Mouse (Mus musculus) common myeloid progenitor, adult 5-6 weeks (primary cell): ENCODE measurements around the gene Bmp10. TPM values are rescaled to one million over a fixed set of nuclear protein-coding genes. Genes with fewer than 3 reads are reported as not detected.
"Not testable (repeated sequence)": the region's sequence is repeated elsewhere in the genome, so short reads cannot be mapped to it uniquely, and the experiment has no call there.

Experiments
- ATAC-seq: replicated peaks from 2 replicates; pipeline ENCODE4 v1.8.0; 2016; ENCODE audit warnings: low read depth, mild to moderate bottlenecking, moderate TSS enrichment, inconsistent platforms; ENCODE audit not compliant: poor library complexity, severe bottlenecking
- total RNA-seq: library from RNA; stranded (forward); fragments of 200-1000, 187-1606 nt; gene quantifications from 2 replicates; pipeline ENCODE4 v1.2.3, GENCODE M21; 2017

The Bmp10 gene
- total RNA-seq, 1 experiment from 2014 or later, result not detected

DNA sequence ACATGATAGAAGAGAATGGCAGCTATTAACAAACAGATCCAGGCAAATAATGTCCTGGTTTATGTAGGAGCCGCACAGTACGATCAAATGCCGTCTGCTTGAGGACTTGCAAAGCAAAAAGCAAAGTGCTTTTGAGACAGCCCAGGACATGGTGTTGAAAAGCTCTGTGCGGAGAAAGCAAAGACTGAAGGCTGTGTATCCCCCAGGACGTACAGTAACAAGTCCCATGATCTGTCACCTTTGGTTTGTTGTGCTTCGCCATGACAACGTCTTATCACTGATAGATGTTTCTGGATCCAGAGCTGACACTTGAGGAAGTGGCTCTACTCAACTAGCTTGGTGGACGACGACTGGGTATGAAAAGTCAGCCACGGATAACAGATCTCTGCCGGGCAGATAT, 14.5 kb downstream of the Bmp10 start:
- no peak for ATAC-seq

DNA sequence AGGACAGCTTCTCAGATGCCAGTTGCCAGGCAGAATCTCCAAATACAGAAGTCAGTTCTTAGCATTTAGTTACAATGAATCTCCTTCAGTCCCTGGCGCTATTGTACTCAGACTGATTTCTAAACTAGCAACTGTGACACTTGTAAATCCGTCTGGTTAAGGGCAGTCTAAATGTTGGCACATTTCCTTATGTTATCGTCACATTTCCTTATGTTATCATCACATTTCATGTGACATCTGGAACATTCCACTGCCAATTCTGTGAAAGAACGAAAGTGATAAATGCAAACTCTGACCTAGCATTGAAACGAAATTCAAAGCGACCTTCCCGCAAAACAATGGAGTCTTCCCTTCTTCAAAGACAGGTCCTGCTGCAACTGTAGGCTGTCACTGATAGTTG, 16.4 kb downstream of the Bmp10 start:
- ATAC-seq, result no peak

DNA sequence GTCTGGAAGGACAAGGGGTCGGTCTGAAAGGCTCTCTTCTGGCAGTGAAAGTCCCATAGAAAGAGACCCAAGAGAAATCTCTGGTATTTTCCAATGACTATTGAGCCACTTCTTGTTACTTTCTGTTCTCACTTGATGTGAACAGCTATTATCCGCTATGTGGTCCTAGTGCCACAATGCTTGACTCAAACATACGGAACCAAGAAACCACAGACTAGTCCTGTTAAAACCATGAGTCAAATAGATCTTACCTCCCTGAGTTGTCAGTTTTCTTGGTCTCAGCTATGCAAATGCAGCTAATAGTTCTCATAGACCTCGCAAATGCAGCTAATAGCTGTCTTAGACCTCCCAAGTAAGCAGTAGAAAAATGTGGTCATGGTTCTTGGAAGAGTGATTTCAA, 18.4 kb downstream of the Bmp10 start:
- ATAC-seq, result peak; percentile 64; the same call in 1 of the 2 replicates

DNA sequence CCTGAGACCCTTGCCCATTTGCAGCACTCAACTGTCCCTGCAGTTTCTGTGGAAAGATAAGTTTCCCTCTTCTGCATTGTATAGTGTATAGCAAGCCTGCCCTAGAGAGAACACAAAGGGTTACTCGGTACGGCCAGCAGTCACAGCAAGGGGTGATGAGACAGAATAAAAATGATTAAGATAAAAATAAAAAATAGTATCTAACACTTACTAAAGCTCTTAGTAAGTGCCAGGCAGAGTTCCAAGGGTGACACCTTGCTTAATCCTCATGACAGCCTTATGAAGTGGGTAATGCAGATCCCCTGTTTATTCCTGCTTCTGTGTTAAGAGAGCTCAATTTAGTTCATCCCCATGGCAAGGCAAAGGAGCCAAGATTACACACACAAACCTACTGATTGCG, 20.7 kb downstream of the Bmp10 start:
- ATAC-seq, result no peak

DNA sequence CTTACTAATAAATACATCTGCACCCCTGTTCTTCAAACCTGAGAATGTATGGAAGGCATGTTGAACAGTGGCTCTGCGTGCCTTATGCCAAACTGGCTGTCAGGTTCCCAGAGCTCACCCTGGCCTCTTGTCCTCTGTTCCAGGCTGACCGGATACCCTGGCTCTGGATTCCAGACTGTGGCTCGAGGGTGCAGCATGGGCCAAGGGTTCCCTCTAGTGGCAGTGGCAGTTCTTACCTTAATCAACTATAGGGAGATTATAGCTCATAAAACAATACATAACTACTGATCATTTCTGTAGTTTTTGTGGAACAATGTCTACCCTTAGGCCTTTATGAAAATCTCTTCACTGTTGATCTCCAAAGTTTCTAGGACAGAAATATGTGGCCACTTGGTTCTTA, 22.2 kb downstream of the Bmp10 start:
- peak; percentile 74 for ATAC-seq

DNA sequence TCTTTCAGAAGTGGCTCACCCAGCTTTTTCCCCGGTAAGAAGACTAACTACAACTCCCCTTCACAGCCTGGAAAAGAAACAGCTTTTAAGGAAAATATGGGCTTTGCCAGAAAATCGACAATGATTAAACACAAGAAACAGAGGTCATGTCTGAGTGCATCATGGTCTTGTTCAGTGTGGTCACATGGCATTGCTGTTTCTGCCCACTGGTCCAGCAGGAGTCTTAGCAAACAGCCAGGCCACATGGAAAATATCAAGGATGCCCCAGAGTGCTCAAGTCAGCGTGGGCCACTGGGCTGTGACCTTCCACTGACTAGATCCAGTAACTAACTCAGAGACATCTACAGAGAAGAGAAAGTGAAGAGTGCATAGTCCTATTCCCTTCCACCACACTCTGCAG, 23.0 kb downstream of the Bmp10 start:
- ATAC-seq, result no peak

DNA sequence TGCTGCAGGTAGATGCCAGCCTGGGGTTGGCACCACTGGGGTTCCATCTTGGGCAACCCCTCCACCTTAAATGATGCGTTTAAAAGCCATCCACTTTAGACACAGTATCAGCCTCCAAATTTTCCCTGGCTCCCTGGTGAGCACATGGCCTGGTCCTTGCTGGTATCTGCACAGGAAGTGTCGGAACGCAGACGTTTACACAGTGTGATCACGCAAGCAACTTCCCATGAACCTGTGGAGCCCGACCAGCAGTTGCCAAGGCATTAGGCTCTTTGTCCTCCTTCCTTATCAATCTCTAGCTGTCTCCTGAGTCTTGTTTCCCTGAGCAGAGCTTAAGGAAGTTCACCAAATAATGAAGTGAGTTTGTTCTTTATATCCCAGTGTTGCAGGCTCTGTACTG, 26.7 kb downstream of the Bmp10 start:
- ATAC-seq, result no peak

DNA sequence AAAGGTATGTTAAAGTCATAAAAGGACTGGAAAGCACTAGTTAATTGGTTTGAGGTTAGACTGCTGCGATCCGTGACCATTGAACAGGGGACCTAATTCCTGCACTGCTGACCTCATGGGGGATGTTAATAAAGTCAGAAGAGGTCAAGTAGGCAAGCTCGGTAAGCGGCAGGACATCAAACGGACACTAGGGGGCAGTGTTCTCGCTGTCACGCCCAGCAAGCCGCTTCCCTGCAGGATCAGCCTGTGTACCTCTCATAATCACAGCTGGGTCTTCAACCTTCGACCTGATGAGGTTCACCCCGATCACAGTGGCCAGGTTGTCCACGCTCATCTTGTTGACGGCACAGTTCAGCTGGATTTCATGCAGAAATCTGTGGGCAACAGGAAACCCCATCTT, 37.4 kb downstream of the Bmp10 start:
- ATAC-seq, result peak; percentile 76

DNA sequence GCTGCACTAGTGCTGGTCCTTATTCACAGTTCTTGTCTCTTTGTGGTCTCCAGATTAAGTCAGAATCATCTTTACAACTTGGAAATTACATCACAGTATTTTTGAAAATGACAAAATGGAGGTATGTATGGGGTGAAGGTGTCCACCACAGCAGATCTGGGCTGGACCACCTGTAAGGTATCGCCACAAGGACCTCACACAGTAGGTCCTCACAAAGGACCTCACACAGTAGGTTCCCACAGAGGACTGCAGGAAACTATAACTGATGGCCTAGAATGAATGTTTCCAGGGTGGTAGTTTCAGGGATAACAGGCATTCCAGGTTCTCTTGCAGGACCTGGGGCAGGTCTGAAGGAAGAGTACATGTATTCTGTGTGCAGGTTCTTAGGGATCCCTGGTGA, 38.6 kb downstream of the Bmp10 start:
- ATAC-seq, result no peak

DNA sequence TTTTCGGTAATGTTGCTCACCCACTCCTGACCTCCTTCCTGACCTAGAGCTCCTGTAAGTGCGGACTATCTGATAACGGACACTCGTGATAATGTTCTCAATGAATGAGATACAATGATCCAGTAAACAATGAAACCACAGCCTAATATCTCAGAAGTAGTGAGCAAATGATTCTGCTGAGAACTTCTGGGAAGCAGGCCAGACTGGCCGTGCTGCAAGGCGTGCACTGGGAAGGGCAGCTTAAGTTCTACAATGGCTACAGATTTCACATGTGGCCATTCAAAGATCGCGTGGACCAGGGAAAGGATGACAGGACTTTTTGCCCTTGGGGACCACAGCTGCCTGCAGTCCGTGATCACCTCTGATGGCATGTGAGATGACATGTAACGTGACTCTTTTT, 39.6 kb downstream of the Bmp10 start:
- no peak for ATAC-seq

DNA sequence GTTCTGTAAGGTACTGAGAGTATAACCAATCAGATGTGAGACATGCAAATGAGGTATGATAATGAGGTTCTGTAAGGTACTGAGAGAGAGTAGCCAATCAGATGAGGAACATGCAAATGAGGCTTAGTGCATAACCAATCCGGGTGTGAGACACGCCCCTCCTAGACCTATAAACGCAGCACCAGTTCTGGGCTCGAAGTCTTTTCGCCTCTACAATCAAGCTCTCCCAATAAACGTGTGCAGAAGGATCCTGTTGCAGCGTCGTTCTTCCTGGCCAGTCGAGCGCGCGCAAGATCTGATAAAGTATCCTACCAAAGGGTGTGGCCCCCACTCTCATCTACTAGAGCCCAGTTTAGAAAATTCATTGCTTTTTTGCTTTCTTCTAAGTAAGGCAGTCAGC, 41.3 kb downstream of the Bmp10 start:
- ATAC-seq, result not testable (repeated sequence)

DNA sequence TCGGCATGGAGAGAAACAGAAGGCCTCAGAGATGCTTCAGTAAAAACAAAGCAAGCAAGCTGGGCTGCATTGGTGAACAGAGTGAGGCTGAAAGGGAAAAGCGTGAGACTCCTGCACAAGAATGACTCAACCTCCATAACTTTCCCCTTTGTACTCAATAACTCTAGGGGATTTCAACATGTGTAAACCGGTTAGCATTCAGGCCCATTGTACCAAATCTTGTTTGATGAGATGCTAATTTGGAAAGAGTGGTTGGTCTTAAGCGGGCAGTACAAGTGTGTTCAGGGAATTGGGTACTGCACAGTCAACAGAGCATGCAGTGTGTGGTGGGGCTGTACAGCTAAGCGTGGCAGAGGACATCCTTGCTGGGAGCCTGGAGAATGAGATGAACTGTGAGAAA, 46.4 kb downstream of the Bmp10 start:
- no peak for ATAC-seq

DNA sequence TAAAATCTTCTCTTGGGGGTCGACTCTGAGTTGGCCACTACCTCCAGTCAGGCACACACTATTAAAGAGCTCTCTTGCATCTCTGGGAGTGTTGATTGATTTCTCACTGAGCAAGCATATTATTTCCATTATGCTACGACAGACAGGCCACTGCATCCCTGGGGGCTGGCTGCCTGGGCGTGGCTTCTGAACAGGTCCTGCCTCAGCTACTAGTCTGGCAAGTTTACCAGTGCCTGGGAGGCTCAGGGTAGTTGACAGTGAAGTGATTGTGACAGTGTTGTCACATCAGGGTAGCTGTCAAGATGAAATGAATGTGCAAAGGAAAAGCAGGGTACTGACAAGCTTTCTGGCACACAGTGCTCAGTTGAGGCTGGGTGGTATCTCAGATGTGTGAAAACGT, 50.1 kb downstream of the Bmp10 start:
- ATAC-seq, result no peak

DNA sequence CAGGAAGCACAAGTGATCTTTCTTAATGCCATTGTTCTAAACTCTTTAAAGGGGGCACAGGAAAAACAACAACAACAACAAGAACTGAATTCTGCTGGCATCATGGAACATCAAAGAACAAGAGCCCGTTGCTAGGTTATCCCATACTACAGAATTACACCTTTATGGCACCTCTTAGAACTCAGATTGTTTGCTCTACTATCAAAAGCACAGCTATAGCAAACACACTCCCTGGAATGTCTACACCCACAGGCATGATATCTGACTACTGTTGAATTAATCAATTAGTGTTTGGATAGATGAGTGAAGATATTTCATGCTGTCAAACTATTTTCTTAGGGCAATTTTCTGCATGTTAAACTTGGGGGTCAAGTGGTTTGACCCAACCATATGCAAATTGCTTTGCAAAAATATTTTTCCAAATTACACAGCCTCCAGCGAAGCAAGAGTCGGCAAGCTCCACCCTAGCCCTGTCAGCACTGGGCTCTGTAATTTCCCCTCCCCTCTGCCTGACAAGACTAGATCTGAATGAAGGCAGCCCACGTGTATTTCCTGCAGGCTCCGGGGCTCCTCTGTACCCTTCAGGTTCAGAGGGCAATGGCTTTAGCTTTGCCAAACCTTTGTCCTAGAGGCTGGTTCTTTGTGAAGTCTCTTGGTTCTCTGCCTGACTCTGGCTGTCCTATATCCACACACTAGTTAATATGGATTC, 50.7 kb downstream of the Bmp10 start:
- ATAC-seq, result no peak

DNA sequence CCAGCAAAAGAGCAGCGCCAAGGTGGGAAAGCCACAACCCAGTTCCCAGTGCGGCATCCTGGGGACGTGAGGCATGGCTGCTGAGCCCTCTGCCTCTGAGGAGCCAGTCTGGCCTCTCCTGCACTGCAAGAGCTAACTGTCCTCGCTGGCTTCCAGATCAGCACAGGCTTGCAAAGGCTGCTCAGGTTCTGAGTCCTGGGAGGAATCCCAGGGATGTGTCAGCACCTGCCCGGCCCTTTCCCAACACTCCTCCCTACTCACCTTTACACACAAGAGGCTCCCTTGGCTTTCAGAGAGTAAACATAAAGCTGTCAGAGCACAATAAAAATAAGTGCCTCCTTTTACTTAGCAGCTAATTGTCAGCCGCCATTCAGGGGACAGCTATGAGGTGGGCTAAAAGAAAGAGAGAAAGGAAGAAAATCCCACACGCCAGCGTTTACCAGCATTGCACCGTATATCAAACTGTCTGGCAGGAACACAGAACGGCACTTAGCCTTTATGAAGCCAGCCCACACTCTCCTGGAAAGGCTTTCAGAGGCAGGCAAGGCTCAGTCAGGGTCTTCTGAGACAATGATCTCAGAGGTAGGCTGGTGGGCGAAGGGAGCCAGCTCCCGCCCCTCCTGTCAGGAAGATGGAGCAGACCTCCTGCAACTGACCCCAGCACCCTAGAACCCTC, 54.6 kb downstream of the Bmp10 start:
- no peak for ATAC-seq

DNA sequence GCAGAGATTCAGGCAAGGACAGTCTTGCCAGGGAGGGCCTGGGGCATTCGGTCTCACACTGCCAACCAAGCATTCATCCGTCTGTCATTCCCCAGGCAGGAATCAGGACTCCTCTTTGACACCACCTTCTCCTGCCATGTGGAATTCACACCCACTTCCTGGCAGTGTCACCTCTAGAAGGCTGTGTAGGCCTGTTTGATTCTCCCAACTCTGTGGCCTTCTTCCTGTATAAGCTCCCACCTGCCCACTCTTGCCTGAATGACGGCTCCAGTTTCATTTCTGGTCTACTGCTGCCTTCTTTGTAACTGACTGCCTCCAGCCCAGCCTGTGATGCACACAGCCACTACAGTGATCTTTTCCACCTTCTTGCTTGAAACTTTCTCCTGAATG, 55.1 kb downstream of the Bmp10 start:
- no peak for ATAC-seq

DNA sequence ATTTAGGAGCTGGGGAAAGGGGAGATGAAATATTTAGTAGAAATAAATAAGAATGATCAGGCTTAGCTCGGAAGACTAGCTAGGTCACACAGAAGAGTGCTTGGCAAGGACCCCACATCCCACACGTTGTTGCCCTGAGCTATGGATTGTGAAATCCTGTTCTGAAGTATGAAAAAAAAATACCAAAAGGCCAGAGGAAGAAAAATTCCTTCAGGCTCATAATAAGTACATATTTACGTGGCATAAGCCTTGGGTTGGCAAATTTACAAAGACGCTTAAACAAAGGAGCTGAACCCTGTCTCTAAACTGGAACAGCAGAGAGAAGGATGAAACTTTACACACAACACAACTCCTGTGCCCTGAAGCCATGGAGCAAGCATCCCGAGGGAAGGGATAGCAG, 56.0 kb downstream of the Bmp10 start:
- no peak for ATAC-seq

Other genes starting within 250 kb of the Bmp10 start
- gene Antxr1, start 93.2 kb upstream of the Bmp10 start, total RNA-seq, result 0.32 TPM in 1 of 2 replicates, not detected in the other
- not detected in 2 replicates for gene Gkn1, start 78.1 kb upstream of the Bmp10 start, total RNA-seq
- not detected in 2 replicates for gene Gkn2, start 55.6 kb upstream of the Bmp10 start, total RNA-seq
- gene Gkn3, start 40.1 kb upstream of the Bmp10 start, total RNA-seq, result not detected in 2 replicates
- 32.7 and 44.2 TPM in 2 replicates for gene Arhgap25, start 104.3 kb downstream of the Bmp10 start, total RNA-seq
- gene Prokr1, start 161.7 kb downstream of the Bmp10 start, total RNA-seq, result 0.46 TPM in 1 of 2 replicates, not detected in the other
- 36.5 and 42.4 TPM in 2 replicates for gene Aplf, start 243.2 kb downstream of the Bmp10 start, total RNA-seq